Mouse (Mus musculus): ENCODE results near the gene Triobp. TPM values are rescaled to one million over a fixed set of nuclear protein-coding genes. Genes with fewer than 3 reads are reported as not detected.
A peak's percentile ranks its signal among the peaks of the same experiment; 100 is the strongest.

Gene Triobp
- polyA plus RNA-seq (2012; rRNA removed), result 49.6 and 56.3 TPM in 2 replicates

GRCm38 (mm10) chr15:78947657-78948056 is at the start of gene Triobp:
Gene Triobp, plus strand, starts transcription at chr15:78947724.
- under 1% methylated on average over 24 of the region's 24 CpGs for WGBS
- TF ChIP-seq POLR2A (IDR thresholded peaks at IDR 0.05; ENCODE audit: borderline replicate concordance, extremely low read depth, low read depth, low read length) (no peak), CTCF (IDR thresholded peaks at IDR 0.05; ENCODE audit: insufficient read depth, low read length) (no peak)
- peak; percentile 70 for DNase-seq
- H3K4me3 ChIP-seq (replicated peaks; ENCODE audit: extremely low read depth, low read depth, low read length), result no peak within 1 kb of the TSS
- no peaks in the 10 kb centered on the region for H3K4me1 ChIP-seq (ENCODE audit: control insufficient read depth, insufficient read depth, low read length)

- WGBS, result 57% methylated on average over 6 of the region's 6 CpGs
- H3K4me1 ChIP-seq (ENCODE audit: control insufficient read depth, insufficient read depth, low read length), result peaks cover 10% of the 10 kb centered on the region
- no peak for DNase-seq
- no peak overlapping the region for H3K4me3 ChIP-seq (replicated peaks; ENCODE audit: extremely low read depth, low read depth, low read length)
- no peak for TF ChIP-seq CTCF (IDR thresholded peaks at IDR 0.05; ENCODE audit: insufficient read depth, low read length)
- no peak for TF ChIP-seq POLR2A (IDR thresholded peaks at IDR 0.05; ENCODE audit: borderline replicate concordance, extremely low read depth, low read depth, low read length)
These were observed 49.0 kb upstream of the Triobp start for GRCm38 (mm10) chr15:78898507-78899001.

DNA sequence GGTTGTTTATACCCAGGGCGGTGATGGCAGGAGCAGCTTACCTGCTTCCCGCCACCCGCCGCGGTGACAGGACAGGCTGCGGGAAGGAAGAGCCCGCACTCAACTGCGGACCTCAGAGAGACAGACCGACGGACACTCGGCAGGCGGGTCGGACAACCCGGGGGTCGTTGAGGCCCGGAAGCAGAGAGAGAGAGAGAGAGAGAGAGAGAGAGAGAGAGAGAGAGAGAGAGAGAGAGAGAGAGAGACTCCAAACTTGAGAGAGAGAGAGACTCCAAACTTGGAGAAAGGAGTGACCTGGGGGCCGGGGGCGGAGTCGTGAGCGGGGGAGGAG is 48.1 kb upstream of the Triobp start, which contains the start of gene Gm49510:
Gene Gm49510 (plus strand): TSS at position 259 of the 331 bp plus-strand sequence.
- no peak for DNase-seq
- Histone ChIP-seq H3K4me3 (replicated peaks; ENCODE audit: extremely low read depth, low read depth, low read length) (peak within 1 kb of the TSS; percentile 85), H3K4me1 (ENCODE audit: control insufficient read depth, insufficient read depth, low read length) (peaks cover 11% of the 10 kb centered on the region)
- TF ChIP-seq POLR2A (IDR thresholded peaks at IDR 0.05; ENCODE audit: borderline replicate concordance, extremely low read depth, low read depth, low read length) (no peak), CTCF (IDR thresholded peaks at IDR 0.05; ENCODE audit: insufficient read depth, low read length) (no peak)
- 4% methylated on average over 20 of the region's 20 CpGs for WGBS

DNA sequence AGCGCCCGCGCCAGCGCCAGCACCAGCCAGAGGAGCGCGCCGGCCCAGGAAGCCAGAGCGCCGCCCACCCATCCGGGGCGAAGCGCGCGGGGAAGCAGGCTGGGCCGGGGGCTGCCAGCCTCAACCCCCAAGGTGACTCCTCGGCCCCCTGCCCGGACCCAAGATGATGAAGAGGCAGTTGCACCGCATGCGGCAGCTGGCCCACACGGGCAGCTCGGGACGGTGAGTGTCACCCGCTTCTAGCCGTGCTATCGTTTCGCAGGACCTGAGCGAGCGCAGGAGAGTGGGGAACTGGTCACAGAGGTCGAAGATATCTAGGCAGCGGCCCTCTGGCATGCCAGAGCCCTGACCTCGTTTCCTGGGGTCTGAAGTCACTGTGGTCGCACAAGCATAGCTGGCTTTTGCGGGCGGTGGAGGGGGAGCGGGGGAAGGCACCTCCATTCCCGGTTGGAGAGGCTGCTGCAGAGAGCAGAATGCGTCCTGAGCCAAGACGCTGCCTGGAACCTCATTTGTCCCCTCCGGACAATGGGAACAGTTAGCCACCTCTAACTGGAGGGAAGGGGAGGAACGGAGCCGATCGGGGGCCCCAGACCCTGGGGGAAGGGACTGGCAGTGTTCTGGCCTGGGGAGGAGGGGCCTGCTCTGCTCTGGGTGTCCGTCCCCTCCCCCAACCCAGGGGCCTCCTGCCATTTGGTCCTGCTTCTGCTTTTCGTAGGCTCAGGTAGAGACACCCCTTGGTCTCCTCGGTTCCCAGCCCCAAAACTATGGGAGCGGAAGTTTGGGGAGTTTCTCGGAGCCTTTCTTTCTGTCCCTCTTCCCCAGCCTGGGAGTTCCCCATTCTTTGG is 47.6 kb upstream of the Triobp start, which contains the start of gene Sh3bp1:
Gene Sh3bp1 (plus strand): TSS at position 29 of the 845 bp plus-strand sequence.
- peak; percentile 62 for DNase-seq
- H3K4me1 ChIP-seq (ENCODE audit: control insufficient read depth, insufficient read depth, low read length), result peaks cover 11% of the 10 kb centered on the region
- peak within 1 kb of the TSS; percentile 85 for H3K4me3 ChIP-seq (replicated peaks; ENCODE audit: extremely low read depth, low read depth, low read length)
- WGBS, result 3% methylated on average over 47 of the region's 47 CpGs
- TF ChIP-seq CTCF (IDR thresholded peaks at IDR 0.05; ENCODE audit: insufficient read depth, low read length) (no peak), POLR2A (IDR thresholded peaks at IDR 0.05; ENCODE audit: borderline replicate concordance, extremely low read depth, low read depth, low read length) (peak; percentile 33; the same call in 1 of the 2 replicates)

GRCm38 (mm10) chr15:78900585-78901421 is 46.7 kb upstream of the Triobp start:
- Histone ChIP-seq H3K4me3 (replicated peaks; ENCODE audit: extremely low read depth, low read depth, low read length) (peak overlapping the region; percentile 43), H3K4me1 (ENCODE audit: control insufficient read depth, insufficient read depth, low read length) (peaks cover 7% of the 10 kb centered on the region)
- WGBS, result 26% methylated on average over 18 of the region's 18 CpGs
- DNase-seq, result peak; percentile 34
- TF ChIP-seq POLR2A (IDR thresholded peaks at IDR 0.05; ENCODE audit: borderline replicate concordance, extremely low read depth, low read depth, low read length) (no peak), CTCF (IDR thresholded peaks at IDR 0.05; ENCODE audit: insufficient read depth, low read length) (no peak)

GRCm38 (mm10) chr15:78901422-78901789 is 46.1 kb upstream of the Triobp start:
- 67% methylated on average over 8 of the region's 8 CpGs for WGBS
- H3K4me1 ChIP-seq (ENCODE audit: control insufficient read depth, insufficient read depth, low read length), result peaks cover 5% of the 10 kb centered on the region
- TF ChIP-seq POLR2A (IDR thresholded peaks at IDR 0.05; ENCODE audit: borderline replicate concordance, extremely low read depth, low read depth, low read length) (no peak), CTCF (IDR thresholded peaks at IDR 0.05; ENCODE audit: insufficient read depth, low read length) (no peak)
- DNase-seq, result no peak
- no peak overlapping the region for H3K4me3 ChIP-seq (replicated peaks; ENCODE audit: extremely low read depth, low read depth, low read length)

DNA sequence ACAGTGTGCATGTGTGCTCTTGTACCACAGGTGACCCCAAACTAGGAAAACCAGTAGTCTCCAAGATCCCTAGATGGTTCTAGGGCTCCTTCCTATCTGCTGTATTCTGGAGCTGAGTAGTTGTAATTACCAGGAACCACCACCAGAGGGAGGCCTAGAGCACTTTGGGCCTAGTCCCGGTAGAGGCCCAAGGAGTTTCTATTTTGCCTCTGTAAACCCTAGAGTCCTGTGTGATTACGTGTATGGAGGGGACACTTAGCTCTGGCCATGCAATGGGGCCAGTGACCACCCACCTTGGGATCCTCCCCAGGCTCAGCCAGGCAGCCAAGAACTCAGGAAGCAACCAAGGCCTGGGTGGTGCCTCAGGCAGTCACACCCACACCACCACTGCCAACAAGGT is 44.3 kb upstream of the Triobp start:
- H3K4me1 ChIP-seq (ENCODE audit: control insufficient read depth, insufficient read depth, low read length), result peaks cover 3% of the 10 kb centered on the region
- TF ChIP-seq POLR2A (IDR thresholded peaks at IDR 0.05; ENCODE audit: borderline replicate concordance, extremely low read depth, low read depth, low read length) (no peak), CTCF (IDR thresholded peaks at IDR 0.05; ENCODE audit: insufficient read depth, low read length) (peak; percentile 86)
- DNase-seq, result peak; percentile 79
- no peak overlapping the region for H3K4me3 ChIP-seq (replicated peaks; ENCODE audit: extremely low read depth, low read depth, low read length)
- WGBS, result 4% methylated on average over 2 of the region's 2 CpGs

GRCm38 (mm10) chr15:78908399-78908798 is 39.1 kb upstream of the Triobp start:
- TF ChIP-seq CTCF (IDR thresholded peaks at IDR 0.05; ENCODE audit: insufficient read depth, low read length) (no peak), POLR2A (IDR thresholded peaks at IDR 0.05; ENCODE audit: borderline replicate concordance, extremely low read depth, low read depth, low read length) (no peak)
- WGBS, result 81% methylated on average over 7 of the region's 7 CpGs
- peaks cover 2% of the 10 kb centered on the region for H3K4me1 ChIP-seq (ENCODE audit: control insufficient read depth, insufficient read depth, low read length)
- no peak for DNase-seq
- H3K4me3 ChIP-seq (replicated peaks; ENCODE audit: extremely low read depth, low read depth, low read length), result no peak overlapping the region

GRCm38 (mm10) chr15:78908982-78909381 is 38.5 kb upstream of the Triobp start:
- TF ChIP-seq POLR2A (IDR thresholded peaks at IDR 0.05; ENCODE audit: borderline replicate concordance, extremely low read depth, low read depth, low read length) (no peak), CTCF (IDR thresholded peaks at IDR 0.05; ENCODE audit: insufficient read depth, low read length) (no peak)
- no peak for DNase-seq
- H3K4me3 ChIP-seq (replicated peaks; ENCODE audit: extremely low read depth, low read depth, low read length), result no peak overlapping the region
- WGBS, result 67% methylated on average over 8 of the region's 8 CpGs
- H3K4me1 ChIP-seq (ENCODE audit: control insufficient read depth, insufficient read depth, low read length), result no peaks in the 10 kb centered on the region
